Mouse (Mus musculus): ENCODE results near the gene Gm10320. TPM values are rescaled to one million over a fixed set of nuclear protein-coding genes. Genes with fewer than 3 reads are reported as not detected.
A peak's percentile ranks its signal among the peaks of the same experiment; 100 is the strongest.

Gene Gm10320
- polyA plus RNA-seq (2015; fragmentation: Nextera tagmentation; extraction: Ambion mirVana), result 1.7 and 8.0 TPM in 2 replicates

GRCm38 (mm10) chr13:98491909-98492308 lies at the start of gene Gm10320:
Gene Gm10320, minus strand, starts transcription at chr13:98492001.
- WGBS, result 90% methylated on average over 3 of the region's 3 CpGs
- no peak within 1 kb of the TSS for H3K27ac ChIP-seq
- no peaks in the 10 kb centered on the region for H3K36me3 ChIP-seq
- H3K4me2 ChIP-seq, result no peak within 1 kb of the TSS
- H3K9me3 ChIP-seq, result no peaks in the 10 kb centered on the region
- ATAC-seq (ENCODE audit: insufficient read depth, low FRiP score, low read depth), result no peak
- H3K4me1 ChIP-seq, result no peaks in the 10 kb centered on the region
- no peaks in the 10 kb centered on the region for H3K27me3 ChIP-seq (replicated peaks)
- H3K4me3 ChIP-seq (replicated peaks), result no peak within 1 kb of the TSS
- no peak within 1 kb of the TSS for H3K9ac ChIP-seq

DNA sequence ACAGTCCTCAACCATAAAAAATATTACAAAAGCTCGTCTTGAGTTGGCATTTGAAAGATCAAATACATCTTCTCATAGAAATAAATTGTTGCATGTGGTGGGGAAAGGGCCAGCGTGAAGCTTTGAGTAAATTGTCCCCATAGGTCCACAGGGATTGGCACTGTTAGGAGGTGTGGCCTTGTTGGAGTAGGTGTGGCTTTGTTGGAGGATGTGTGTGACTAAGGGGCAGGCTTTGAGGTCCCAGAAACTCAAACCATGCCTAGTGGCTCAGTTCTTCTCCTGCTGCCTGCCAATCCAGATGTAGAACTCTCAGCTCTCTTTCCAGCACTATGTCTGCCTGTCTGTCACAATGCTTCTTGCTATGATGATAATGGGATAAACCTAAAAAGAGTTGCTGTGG lies 49.8 kb upstream of the Gm10320 start:
- Histone ChIP-seq H3K27me3 (replicated peaks) (0 out of 2 replicates have a peak, but pooled peaks cover 5% of the 10 kb centered on the region), H3K36me3 (no peaks in the 10 kb centered on the region), H3K27ac (no peak overlapping the region), H3K4me3 (replicated peaks) (no peak overlapping the region), H3K4me1 (no peaks in the 10 kb centered on the region), H3K9me3 (no peaks in the 10 kb centered on the region), H3K9ac (no peak overlapping the region), H3K4me2 (no peak overlapping the region)
- no peak for ATAC-seq (ENCODE audit: insufficient read depth, low FRiP score, low read depth)
- WGBS, result 78% methylated on average over 2 of the region's 2 CpGs

GRCm38 (mm10) chr13:98540206-98540605 lies 48.4 kb upstream of the Gm10320 start:
- Histone ChIP-seq H3K36me3 (no peaks in the 10 kb centered on the region), H3K9me3 (no peaks in the 10 kb centered on the region), H3K4me3 (replicated peaks) (no peak overlapping the region), H3K4me1 (no peaks in the 10 kb centered on the region), H3K9ac (no peak overlapping the region), H3K27ac (no peak overlapping the region), H3K4me2 (no peak overlapping the region), H3K27me3 (replicated peaks) (0 out of 2 replicates have a peak, but pooled peaks cover 5% of the 10 kb centered on the region)
- 82% methylated on average over 3 of the region's 3 CpGs for WGBS
- no peak for ATAC-seq (ENCODE audit: insufficient read depth, low FRiP score, low read depth)

GRCm38 (mm10) chr13:98539311-98539710 lies 47.5 kb upstream of the Gm10320 start:
- ATAC-seq (ENCODE audit: insufficient read depth, low FRiP score, low read depth), result no peak
- Histone ChIP-seq H3K27me3 (replicated peaks) (0 out of 2 replicates have a peak, but pooled peaks cover 5% of the 10 kb centered on the region), H3K27ac (no peak overlapping the region), H3K9ac (no peak overlapping the region), H3K9me3 (no peaks in the 10 kb centered on the region), H3K4me1 (peaks cover 6% of the 10 kb centered on the region), H3K36me3 (no peaks in the 10 kb centered on the region), H3K4me3 (replicated peaks) (no peak overlapping the region), H3K4me2 (no peak overlapping the region)
- 65% methylated on average over 7 of the region's 7 CpGs for WGBS

DNA sequence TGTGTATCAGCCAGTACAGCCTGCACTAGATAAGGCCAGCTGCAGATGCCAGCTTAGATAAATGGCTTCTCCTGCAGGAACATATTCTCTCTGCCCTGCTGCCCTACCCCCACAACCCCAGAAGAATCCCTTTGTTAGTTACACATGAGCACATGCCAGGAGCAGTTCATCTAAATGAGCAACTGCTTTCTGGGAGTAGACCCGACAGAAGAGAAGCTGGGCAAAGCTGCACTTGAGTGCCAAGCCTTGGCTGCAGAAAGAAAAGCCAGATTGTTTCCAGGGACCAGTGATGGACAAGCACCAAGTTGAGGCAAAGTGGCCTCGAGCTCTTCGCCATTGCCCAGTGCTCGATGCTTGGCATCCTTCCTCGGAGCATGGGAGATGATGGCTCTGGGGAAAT lies 46.8 kb upstream of the Gm10320 start:
- Histone ChIP-seq H3K27me3 (replicated peaks) (0 out of 2 replicates have a peak, but pooled peaks cover 5% of the 10 kb centered on the region), H3K4me2 (no peak overlapping the region), H3K9me3 (no peaks in the 10 kb centered on the region), H3K4me3 (replicated peaks) (no peak overlapping the region), H3K9ac (no peak overlapping the region), H3K36me3 (no peaks in the 10 kb centered on the region), H3K27ac (no peak overlapping the region), H3K4me1 (peaks cover 8% of the 10 kb centered on the region)
- 69% methylated on average over 5 of the region's 5 CpGs for WGBS
- ATAC-seq (ENCODE audit: insufficient read depth, low FRiP score, low read depth), result no peak

DNA sequence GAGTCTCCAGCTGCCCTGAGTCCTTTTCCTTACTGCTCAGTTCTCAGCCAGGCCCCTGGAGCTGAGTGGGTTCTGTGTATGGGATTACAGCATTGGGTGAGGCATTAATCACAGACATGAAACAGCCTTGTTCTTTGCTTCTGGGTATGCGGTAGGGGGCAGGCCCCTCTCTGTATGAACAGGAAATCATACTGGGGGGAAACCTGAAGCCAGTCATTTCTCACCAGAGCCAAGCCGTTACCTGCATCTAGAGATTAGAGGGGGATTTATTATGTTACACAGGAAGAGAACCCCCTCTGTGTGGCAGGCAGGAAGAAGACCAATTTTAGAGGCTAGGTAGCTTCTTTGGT lies 43.1 kb upstream of the Gm10320 start:
- 0 out of 2 replicates have a peak, but pooled peaks cover 5% of the 10 kb centered on the region for H3K27me3 ChIP-seq (replicated peaks)
- 13% methylated on average over 2 of the region's 2 CpGs for WGBS
- H3K4me3 ChIP-seq (replicated peaks), result no peak overlapping the region
- no peaks in the 10 kb centered on the region for H3K9me3 ChIP-seq
- peaks cover 8% of the 10 kb centered on the region for H3K4me1 ChIP-seq
- H3K36me3 ChIP-seq, result no peaks in the 10 kb centered on the region
- H3K27ac ChIP-seq, result peak overlapping the region; percentile 64
- no peak for ATAC-seq (ENCODE audit: insufficient read depth, low FRiP score, low read depth)
- H3K4me2 ChIP-seq, result peak overlapping the region; percentile 48
- no peak overlapping the region for H3K9ac ChIP-seq

- H3K4me2 ChIP-seq, result peak overlapping the region; percentile 48
- H3K36me3 ChIP-seq, result no peaks in the 10 kb centered on the region
- no peak overlapping the region for H3K9ac ChIP-seq
- peak overlapping the region; percentile 64 for H3K27ac ChIP-seq
- H3K4me3 ChIP-seq (replicated peaks), result peak overlapping the region; percentile 15; the same call in 1 of the 2 replicates
- H3K4me1 ChIP-seq, result peaks cover 8% of the 10 kb centered on the region
- no peaks in the 10 kb centered on the region for H3K9me3 ChIP-seq
- H3K27me3 ChIP-seq (replicated peaks), result 0 out of 2 replicates have a peak, but pooled peaks cover 5% of the 10 kb centered on the region
- WGBS, result 12% methylated on average over 18 of the region's 18 CpGs
- peak; percentile 74; the same call in 1 of the 2 replicates for ATAC-seq (ENCODE audit: insufficient read depth, low FRiP score, low read depth)
Observed at GRCm38 (mm10) chr13:98534190-98534912, 42.5 kb upstream of the Gm10320 start.

DNA sequence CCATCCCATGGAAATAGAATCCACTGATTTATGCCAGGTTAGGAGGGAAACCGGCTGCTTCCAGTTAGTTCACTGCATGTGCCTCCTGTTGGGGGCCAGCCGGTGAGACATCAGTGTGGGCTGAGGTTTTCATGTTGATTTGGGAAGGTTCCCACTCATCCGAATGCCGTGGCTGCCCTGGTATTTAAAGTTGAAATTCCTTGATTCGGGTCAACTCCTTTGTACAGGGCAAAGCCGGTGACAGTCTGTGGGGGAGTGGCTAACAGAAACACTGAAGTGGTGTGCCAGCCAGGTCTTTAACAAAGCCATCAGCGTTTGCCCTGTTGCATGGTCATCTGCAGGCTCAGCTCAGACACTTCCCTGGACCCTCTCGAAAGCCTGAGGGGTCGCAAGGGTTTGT lies 41.6 kb upstream of the Gm10320 start:
- 28% methylated on average over 9 of the region's 9 CpGs for WGBS
- peaks cover 8% of the 10 kb centered on the region for H3K4me1 ChIP-seq
- H3K9ac ChIP-seq, result no peak overlapping the region
- ATAC-seq (ENCODE audit: insufficient read depth, low FRiP score, low read depth), result no peak
- H3K27ac ChIP-seq, result no peak overlapping the region
- no peaks in the 10 kb centered on the region for H3K9me3 ChIP-seq
- no peak overlapping the region for H3K4me2 ChIP-seq
- no peaks in the 10 kb centered on the region for H3K36me3 ChIP-seq
- H3K4me3 ChIP-seq (replicated peaks), result no peak overlapping the region
- H3K27me3 ChIP-seq (replicated peaks), result 0 out of 2 replicates have a peak, but pooled peaks cover 5% of the 10 kb centered on the region

DNA sequence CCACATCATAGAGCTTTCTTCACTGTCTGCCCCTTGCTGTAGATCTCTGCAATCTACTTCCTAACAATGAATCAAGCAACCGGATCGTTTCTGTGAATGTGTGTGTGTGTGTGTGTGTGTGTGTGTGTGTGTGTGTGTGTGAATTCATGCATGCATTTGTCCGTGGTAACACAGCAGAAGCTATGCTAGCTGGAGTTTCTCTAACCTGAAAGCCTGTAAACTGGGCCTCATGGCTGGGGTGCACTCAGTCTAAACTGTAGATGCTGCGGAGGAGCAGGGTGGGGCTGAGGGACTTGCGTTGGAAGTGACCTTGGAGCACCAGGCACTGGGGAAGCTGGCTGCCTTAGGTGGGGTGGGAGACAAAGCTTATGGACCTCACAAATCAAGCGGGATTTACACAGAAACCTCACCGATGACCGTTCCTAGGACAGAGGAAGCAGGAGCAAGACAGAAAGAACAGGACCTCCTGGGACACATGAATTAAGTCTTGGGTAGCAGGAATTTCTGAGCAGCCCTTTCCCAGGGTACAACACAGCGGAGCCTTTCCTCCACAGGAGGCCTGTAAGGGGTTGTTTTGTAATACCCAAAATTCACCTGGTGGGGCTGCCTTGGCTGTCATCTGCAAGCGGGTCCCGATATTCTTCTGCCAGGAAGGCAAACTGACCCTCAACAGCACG lies 41.0 kb upstream of the Gm10320 start:
- ATAC-seq (ENCODE audit: insufficient read depth, low FRiP score, low read depth), result no peak
- Histone ChIP-seq H3K4me2 (no peak overlapping the region), H3K9ac (no peak overlapping the region), H3K4me1 (peaks cover 8% of the 10 kb centered on the region), H3K27ac (no peak overlapping the region), H3K9me3 (no peaks in the 10 kb centered on the region), H3K27me3 (replicated peaks) (no peaks in the 10 kb centered on the region), H3K4me3 (replicated peaks) (no peak overlapping the region), H3K36me3 (no peaks in the 10 kb centered on the region)
- 51% methylated on average over 12 of the region's 12 CpGs for WGBS

GRCm38 (mm10) chr13:98531976-98532375 lies 40.2 kb upstream of the Gm10320 start:
- no peak for ATAC-seq (ENCODE audit: insufficient read depth, low FRiP score, low read depth)
- Histone ChIP-seq H3K27me3 (replicated peaks) (no peaks in the 10 kb centered on the region), H3K4me2 (no peak overlapping the region), H3K4me3 (replicated peaks) (no peak overlapping the region), H3K36me3 (no peaks in the 10 kb centered on the region), H3K9me3 (no peaks in the 10 kb centered on the region), H3K9ac (no peak overlapping the region), H3K27ac (no peak overlapping the region), H3K4me1 (peaks cover 8% of the 10 kb centered on the region)
- WGBS, result 89% methylated on average over 9 of the region's 9 CpGs

DNA sequence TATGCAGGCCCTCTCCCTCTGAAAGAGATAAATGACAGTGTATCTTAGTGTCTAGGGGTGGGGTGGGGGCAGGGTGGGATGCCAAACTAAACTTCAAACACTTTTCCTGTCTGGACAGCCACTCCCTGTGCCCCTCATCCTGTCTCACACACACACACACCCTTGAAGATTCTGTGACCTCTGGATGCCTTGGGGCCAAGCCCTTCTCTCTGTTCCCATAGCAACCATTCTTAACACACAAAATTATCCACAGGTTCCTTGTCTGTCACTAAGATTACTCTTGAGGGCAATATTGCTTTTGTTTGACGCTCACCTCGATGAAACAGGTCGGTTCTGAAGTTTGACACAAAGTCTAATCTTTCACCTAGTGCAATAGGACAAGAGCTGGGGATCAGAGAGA lies 39.5 kb upstream of the Gm10320 start:
- no peak overlapping the region for H3K4me3 ChIP-seq (replicated peaks)
- no peak overlapping the region for H3K9ac ChIP-seq
- ATAC-seq (ENCODE audit: insufficient read depth, low FRiP score, low read depth), result no peak
- 26% methylated on average over 3 of the region's 3 CpGs for WGBS
- H3K4me2 ChIP-seq, result no peak overlapping the region
- no peak overlapping the region for H3K27ac ChIP-seq
- no peaks in the 10 kb centered on the region for H3K36me3 ChIP-seq
- H3K4me1 ChIP-seq, result peaks cover 8% of the 10 kb centered on the region
- no peaks in the 10 kb centered on the region for H3K9me3 ChIP-seq
- no peaks in the 10 kb centered on the region for H3K27me3 ChIP-seq (replicated peaks)

- Histone ChIP-seq H3K4me2 (no peak overlapping the region), H3K27me3 (replicated peaks) (no peaks in the 10 kb centered on the region), H3K4me3 (replicated peaks) (no peak overlapping the region), H3K4me1 (no peaks in the 10 kb centered on the region), H3K9me3 (no peaks in the 10 kb centered on the region), H3K27ac (no peak overlapping the region), H3K36me3 (no peaks in the 10 kb centered on the region), H3K9ac (no peak overlapping the region)
- ATAC-seq (ENCODE audit: insufficient read depth, low FRiP score, low read depth), result no peak
- WGBS, result 45% methylated on average over 6 of the region's 6 CpGs
Observed at GRCm38 (mm10) chr13:98523719-98524316, 32.0 kb upstream of the Gm10320 start.
